Mouse (Mus musculus) small intestine, adult 2 months (tissue): ENCODE data around the gene Sfmbt1.

Source experiments
- CTCF ChIP-seq: fragments of 200-500 bp; IDR thresholded peaks from 2 replicates; pipeline ENCODE4 v1.5.1; 2012; ENCODE audit warnings: low read depth, mild to moderate bottlenecking, control low read depth, inconsistent platforms, low read length, moderate library complexity, mixed read lengths; ENCODE audit not compliant: insufficient replicate concordance, insufficient read length; ENCODE audit errors: extremely low read depth
- POLR2A ChIP-seq: fragments of 200-500 bp; IDR thresholded peaks from 2 replicates; pipeline ENCODE4 v1.6.1; 2012; ENCODE audit warnings: low read depth, mild to moderate bottlenecking, control low read depth, inconsistent platforms, low read length, moderate library complexity

- TF ChIP-seq CTCF (no peak), POLR2A (no peak)
Observed at GRCm38 (mm10) chr14:30789471-30789870, 74.8 kb downstream of the Sfmbt1 start.
